Mouse (Mus musculus) bone marrow, adult 2 months (tissue): ENCODE data around the gene Ccdc71. TPM values are rescaled to one million over a fixed set of nuclear protein-coding genes. Genes with fewer than 3 reads are reported as not detected.

Source experiments
- H3K27ac ChIP-seq: fragments of 200-500 bp; 2 replicates; pipeline ENCODE4 v1.5.1; 2012; ENCODE audit warnings: low read depth, mild to moderate bottlenecking, control low read depth, inconsistent platforms, low read length; ENCODE audit not compliant: control insufficient read depth, poor library complexity, insufficient read depth
- H3K4me1 ChIP-seq: fragments of 200-500 bp; 2 replicates; pipeline ENCODE4 v1.6.1; 2011; ENCODE audit warnings: low read length; ENCODE audit not compliant: control insufficient read depth, insufficient read depth
- H3K4me3 ChIP-seq: fragments of 200-500 bp; replicated peaks from 2 replicates; pipeline ENCODE3; 2011; ENCODE audit warnings: mild to moderate bottlenecking, low read depth, low read length, control low read depth; ENCODE audit not compliant: control insufficient read depth
- CTCF ChIP-seq: fragments of 200-500 bp; IDR thresholded peaks from 2 replicates; pipeline ENCODE4 v1.5.1; 2011; ENCODE audit warnings: low read length, control low read depth; ENCODE audit not compliant: control insufficient read depth, insufficient read depth
- POLR2A ChIP-seq: fragments of 200-500 bp; IDR thresholded peaks from 2 replicates; pipeline ENCODE4 v1.6.1; 2011; ENCODE audit warnings: low read depth, mild to moderate bottlenecking, control low read depth, low read length, borderline replicate concordance; ENCODE audit not compliant: control insufficient read depth
- WGBS: fragments of 180-500 bp; shearing (Covaris S2); methylation state at CpG from one replicate; pipeline ENCODE4 v1.1.7; 2018; 5-methylcytosine and 5-hydroxymethylcytosine counted together
- polyA plus RNA-seq: library from polyadenylated mRNA; stranded (reverse); fragments of >200 nt; gene quantifications from 2 replicates; pipeline ENCODE4 v1.2.4, GENCODE M21; 2011; ENCODE audit warnings: low replicate concordance; ENCODE audit not compliant: missing spikeins, insufficient read depth, insufficient read length

The Ccdc71 gene
- polyA plus RNA-seq, 1 experiment = 12.3 TPM

DNA sequence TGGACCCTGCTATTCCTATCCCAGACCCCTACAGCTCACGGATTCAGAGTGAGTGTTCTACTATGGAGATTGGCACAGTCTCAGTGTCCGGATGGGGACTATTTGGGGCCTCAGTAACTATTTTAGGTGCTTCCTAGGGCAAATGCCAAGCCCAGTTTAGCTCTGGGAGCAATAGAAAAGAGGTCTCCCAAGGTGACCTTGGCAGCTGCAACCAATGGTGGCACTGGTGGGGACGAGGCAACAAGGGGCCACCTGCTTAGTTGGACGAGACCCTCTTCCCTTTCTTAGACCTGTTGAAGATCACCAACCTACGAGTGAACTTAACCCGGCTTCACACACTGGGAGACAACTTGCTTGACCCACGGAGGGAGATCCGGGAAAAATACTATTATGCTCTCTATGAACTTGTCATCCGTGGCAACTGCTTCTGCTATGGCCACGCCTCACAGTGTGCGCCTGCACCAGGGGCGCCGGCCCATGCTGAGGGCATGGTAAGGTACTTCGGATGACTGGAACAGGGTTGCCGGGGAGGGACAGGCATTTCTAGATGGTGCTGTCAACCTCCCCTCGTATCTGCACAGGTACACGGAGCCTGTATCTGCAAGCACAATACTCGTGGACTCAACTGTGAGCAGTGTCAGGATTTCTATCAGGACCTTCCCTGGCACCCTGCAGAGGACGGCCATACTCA lies 21.3 kb downstream of the Ccdc71 start:
- Histone ChIP-seq H3K4me1 (no peaks in the 10 kb centered on the region), H3K4me3 (no peak overlapping the region), H3K27ac (no peak overlapping the region)
- 86% methylated on average over 19 of the region's 19 CpGs for WGBS
- TF ChIP-seq CTCF = no peak
- no peak for TF ChIP-seq POLR2A

GRCm38 (mm10) chr9:108483051-108483790 lies 22.9 kb downstream of the Ccdc71 start:
- no peaks in the 10 kb centered on the region for H3K4me1 ChIP-seq
- WGBS = 92% methylated on average over 18 of the region's 18 CpGs
- no peak overlapping the region for H3K27ac ChIP-seq
- H3K4me3 ChIP-seq = no peak overlapping the region
- TF ChIP-seq POLR2A = no peak
- no peak for TF ChIP-seq CTCF

DNA sequence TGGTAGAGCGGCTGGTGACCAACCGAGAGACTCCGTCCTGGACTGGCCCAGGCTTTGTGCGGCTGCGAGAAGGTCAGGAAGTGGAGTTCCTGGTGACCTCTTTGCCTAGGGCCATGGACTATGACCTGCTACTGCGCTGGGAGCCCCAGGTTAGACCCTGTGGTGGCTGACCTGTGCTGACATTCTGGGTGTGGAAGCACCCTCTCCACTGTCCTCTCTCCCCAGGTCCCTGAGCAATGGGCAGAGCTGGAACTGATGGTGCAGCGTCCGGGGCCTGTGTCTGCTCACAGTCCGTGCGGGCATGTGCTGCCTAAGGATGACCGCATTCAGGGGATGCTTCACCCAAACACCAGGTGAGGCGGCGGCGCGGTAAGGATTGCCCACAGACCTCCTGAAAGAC lies 23.7 kb downstream of the Ccdc71 start:
- H3K27ac ChIP-seq = no peak overlapping the region

GRCm38 (mm10) chr9:108485301-108485875 lies 25.1 kb downstream of the Ccdc71 start:
- whole genome bisulfite sequencing = 89% methylated on average over 19 of the region's 19 CpGs
- Histone ChIP-seq H3K4me1 (peaks cover 2% of the 10 kb centered on the region), H3K27ac (no peak overlapping the region), H3K4me3 (no peak overlapping the region)
- TF ChIP-seq CTCF (no peak), POLR2A (no peak)

More for the DNA sequence above, 23.7 kb downstream of the Ccdc71 start:
- H3K4me1 ChIP-seq = no peaks in the 10 kb centered on the region
- no peak overlapping the region for H3K4me3 ChIP-seq
- TF ChIP-seq CTCF (no peak), POLR2A (no peak)
- whole genome bisulfite sequencing = 88% methylated on average over 15 of the region's 15 CpGs

- Histone ChIP-seq H3K4me3 (no peak overlapping the region), H3K4me1 (peaks cover 5% of the 10 kb centered on the region), H3K27ac (no peak overlapping the region)
- 82% methylated on average over 8 of the region's 8 CpGs for WGBS
- TF ChIP-seq CTCF (no peak), POLR2A (no peak)
These were observed 26.7 kb downstream of the Ccdc71 start for GRCm38 (mm10) chr9:108486973-108487530.

DNA sequence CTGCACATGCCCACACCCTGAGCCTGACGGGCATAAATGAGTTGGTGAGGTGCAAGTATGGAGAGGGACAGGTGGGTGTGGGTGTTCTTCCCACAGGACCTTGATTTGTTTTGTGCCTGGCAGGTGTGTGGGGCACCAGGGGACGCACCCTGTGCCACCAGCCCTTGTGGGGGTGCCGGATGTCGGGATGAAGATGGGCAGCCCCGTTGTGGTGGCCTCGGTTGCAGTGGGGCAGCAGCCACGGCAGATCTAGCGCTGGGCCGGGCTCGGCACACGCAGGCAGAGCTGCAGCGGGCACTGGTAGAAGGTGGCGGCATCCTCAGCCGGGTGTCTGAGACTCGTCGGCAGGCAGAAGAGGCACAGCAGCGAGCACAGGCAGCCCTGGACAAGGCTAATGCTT lies 28.1 kb downstream of the Ccdc71 start:
- H3K4me3 ChIP-seq = no peak overlapping the region
- TF ChIP-seq POLR2A (no peak), CTCF (no peak)
- no peak overlapping the region for H3K27ac ChIP-seq
- H3K4me1 ChIP-seq = peaks cover 5% of the 10 kb centered on the region
- 89% methylated on average over 17 of the region's 17 CpGs for WGBS

DNA sequence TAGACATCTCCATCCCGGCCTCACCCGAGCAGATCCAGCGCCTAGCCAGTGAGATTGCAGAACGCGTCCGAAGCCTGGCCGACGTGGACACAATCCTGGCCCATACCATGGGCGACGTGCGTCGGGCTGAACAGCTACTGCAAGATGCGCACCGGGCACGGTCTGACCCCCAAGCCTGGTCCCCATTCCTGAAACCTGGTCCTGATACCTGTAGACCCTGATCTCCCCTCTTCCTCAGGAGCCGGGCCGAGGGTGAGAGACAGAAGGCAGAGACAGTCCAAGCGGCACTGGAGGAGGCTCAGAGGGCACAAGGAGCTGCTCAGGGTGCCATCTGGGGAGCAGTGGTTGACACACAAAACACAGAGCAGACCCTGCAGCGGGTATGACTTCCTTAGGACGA lies 28.9 kb downstream of the Ccdc71 start:
- peaks cover 5% of the 10 kb centered on the region for H3K4me1 ChIP-seq
- 88% methylated on average over 20 of the region's 20 CpGs for WGBS
- no peak for TF ChIP-seq POLR2A
- no peak for TF ChIP-seq CTCF
- H3K4me3 ChIP-seq = no peak overlapping the region
- 0 out of 2 replicates have a peak overlapping the region, but pooled peaks have one; percentile 96 for H3K27ac ChIP-seq
